Mouse (Mus musculus): Measurements from ENCODE around the gene Apoa4. TPM values are rescaled to one million over a fixed set of nuclear protein-coding genes. Genes with fewer than 3 reads are reported as not detected.

Apoa4 gene
- total RNA-seq, 4 experiments from 2014 or later, result not detected

DNA sequence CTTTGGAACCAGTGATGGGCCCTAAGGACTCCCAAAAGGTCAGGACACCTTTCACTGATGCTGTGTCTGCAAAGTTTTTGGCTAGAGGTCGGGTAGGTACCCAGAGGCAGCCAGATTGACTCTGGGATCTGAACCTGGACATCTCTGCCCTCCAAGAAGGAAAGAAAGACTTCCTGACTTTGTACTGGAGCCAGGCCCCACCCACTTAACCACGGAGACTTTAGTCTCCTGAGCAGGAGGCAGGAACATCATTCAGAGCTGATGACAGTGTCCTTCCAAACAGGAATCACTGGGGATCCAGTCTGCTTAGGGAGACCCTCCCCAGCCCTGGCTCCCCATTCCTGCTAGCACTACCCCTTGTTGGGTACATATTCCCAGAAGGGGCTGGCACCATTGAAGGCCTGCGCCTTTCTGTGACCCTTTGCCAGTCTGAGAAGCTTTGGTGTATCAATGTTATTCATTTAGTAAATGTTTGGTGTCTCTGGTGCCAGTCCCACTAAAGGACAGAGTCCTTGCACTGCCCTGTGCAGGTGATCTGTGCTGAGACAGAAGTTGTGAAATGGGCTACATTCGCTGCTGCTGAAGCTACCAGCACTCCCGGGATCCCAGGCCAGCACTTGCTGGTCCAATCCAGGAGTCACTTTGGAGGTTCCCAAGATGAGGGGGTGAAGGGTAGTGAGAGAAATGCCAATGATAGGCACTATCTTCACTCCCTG, 15.4 kb upstream of the Apoa4 start:
- no peak for DNase-seq (ENCODE audit: low spot score in 2 of 2)

GRCm38 (mm10) chr9:46227064-46227614, 13.4 kb upstream of the Apoa4 start:
- DNase-seq (ENCODE audit: low spot score in 2 of 2), result no peak

DNA sequence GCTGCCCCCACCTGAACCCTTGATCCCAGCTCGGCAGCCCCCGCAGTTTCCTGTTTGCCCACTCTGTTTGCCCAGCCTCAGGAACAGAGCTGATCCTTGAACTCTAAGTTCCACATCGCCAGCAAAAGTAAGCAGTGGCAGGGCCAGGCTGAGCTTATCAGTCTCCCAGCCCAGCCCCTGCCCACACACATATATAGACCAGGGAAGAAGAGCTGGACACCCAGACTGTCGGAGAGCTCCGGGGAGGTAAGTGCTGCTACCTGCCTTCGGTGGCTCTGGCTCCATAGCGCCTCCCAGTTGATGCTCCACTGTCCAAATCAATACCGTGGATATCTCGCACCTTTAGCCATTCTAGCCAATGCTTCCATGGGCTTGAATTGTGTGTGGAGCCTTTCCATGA, 12.0 kb upstream of the Apoa4 start, which contains the start of gene Apoa1:
TSS of gene Apoa1 (plus strand) at position 90 of the 400 bp plus-strand sequence.
- DNase-seq (ENCODE audit: low spot score in 2 of 2), result no peak

- peak; percentile 85 to 92 for DNase-seq (ENCODE audit: low spot score in 2 of 2)
Measured at GRCm38 (mm10) chr9:46229573-46230449, 10.7 kb upstream of the Apoa4 start.

DNA sequence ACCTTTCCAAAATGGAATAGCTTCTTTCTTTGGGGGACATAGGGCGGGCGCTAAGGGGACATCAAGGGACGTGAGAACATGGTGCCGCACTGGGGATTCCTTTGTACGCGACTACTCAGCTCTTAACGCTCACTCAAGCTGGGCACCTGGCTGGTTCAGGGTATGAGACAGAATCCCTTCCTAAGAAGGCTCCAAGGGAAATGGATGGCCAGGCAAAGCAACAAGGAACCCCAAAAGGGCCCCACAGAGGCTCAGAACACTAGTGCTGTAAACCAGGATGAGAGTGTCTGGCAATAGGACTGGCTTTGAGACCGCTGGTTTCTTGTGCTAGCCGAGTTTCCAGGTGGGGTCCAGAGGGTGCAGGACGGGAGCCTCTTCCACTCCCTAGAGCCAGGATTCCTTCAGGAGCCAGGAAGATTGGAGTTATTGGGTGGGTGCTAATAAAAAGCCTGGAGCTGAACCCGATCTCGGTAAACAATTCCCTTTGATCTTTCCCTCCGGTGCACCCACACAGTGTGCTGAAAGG, 10.0 kb upstream of the Apoa4 start:
- no peak for DNase-seq (ENCODE audit: low spot score in 2 of 2)

DNA sequence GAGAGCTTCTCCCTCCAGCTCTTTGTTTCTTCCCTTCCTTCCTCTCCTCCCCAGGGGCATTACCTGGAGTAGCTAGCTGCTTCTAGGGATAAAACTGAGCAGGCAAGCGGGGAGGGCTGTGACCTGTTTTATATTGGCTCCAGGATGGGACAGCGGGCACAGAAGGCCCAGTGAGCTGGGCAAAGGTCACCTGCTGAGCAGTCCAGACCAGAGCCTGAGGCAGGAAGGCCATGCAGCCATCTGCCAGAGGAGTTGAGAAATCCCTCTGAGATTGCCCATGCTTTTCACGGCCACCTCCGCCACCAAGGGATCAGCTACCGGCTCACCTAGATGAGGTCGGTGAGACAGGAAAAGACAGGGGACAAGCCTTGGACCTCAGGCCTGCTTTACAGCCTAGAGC, 5.3 kb upstream of the Apoa4 start:
- DNase-seq (ENCODE audit: low spot score in 2 of 2), result no peak

DNA sequence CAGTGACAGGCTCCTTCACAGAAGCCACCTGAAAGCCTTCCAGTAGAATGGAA, 5.1 kb upstream of the Apoa4 start, which contains the start of gene Apoc3:
TSS of gene Apoc3 (minus strand) at position 41 of the 53 bp plus-strand sequence.
- DNase-seq (ENCODE audit: low spot score in 2 of 2), result no peak

DNA sequence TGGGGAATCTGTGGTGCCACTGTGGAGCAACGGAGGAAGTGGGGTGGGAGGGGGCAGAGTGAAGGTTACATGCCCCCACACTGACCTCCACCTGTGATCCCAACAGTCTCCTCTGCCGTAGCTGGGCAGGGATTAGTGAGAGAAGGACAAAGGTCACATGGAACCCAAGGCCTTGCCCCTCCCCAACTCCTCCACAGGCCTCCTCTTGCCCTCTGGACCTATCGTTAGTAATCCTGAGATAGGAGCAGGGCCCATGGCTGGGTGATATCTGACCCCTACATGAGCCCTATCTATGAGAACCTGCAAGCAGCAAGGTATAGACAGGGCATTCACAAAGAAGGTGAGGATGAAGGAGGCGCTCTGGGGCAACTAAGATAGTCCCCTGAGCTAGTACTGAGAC, 4.8 kb upstream of the Apoa4 start:
- no peak for DNase-seq (ENCODE audit: low spot score in 2 of 2)

GRCm38 (mm10) chr9:46238850-46239249, 1.6 kb upstream of the Apoa4 start:
- DNase-seq (ENCODE audit: low spot score in 2 of 2), result no peak

DNA sequence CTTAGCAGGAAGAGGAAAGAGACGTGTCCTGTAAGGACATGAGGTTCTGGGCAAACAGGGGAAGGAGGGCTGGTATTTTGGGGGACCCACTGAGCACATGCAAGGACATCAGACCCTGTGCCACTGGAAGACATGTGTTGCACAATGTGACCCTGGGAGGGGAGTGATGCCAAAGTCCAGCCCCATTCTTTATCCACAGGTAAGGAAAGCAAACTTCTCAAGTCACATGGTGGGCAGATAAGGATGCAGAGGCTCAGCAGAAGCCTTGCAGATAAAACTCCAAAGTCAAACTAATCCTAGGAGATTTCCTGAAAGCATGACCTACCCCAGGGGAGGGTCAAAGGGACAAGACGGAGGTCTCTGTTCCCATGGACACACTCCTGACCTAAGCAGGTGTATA, 1.3 kb downstream of the Apoa4 start:
- DNase-seq (ENCODE audit: low spot score in 2 of 2), result no peak

GRCm38 (mm10) chr9:46243122-46243521, 2.6 kb downstream of the Apoa4 start:
- DNase-seq (ENCODE audit: low spot score in 2 of 2), result no peak

GRCm38 (mm10) chr9:46243584-46243983, 3.1 kb downstream of the Apoa4 start:
- DNase-seq (ENCODE audit: low spot score in 2 of 2), result no peak

DNA sequence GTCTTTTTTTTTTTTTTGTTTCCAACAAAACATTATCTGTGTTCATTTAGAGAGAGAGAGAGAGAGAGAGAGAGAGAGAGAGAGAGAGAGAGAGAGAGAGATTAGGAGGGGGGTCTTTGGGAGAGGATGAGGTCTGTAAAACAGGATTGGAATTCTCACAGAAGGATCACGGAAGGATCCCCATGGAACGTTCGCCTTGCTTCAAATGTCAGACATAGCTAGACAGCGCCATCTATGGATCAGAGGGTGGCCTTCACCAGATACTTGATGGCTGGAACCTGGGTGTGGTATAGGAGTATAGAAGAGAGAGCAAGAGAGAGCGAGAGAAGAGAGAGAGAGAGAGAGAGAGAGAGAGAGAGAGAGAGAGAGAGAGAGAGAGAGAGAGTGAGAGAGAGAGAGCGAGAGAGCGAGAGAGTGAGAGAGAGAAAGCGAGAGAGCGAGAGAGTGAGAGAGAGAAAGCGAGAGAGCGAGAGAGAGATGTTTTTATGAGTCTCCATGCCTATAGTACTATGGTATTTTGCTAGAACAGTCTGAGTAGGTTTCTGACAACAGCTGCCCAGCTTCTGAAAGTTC, 6.3 kb downstream of the Apoa4 start:
- DNase-seq (ENCODE audit: low spot score in 2 of 2), result peak in 1 of 2 experiments; percentile 75

- DNase-seq (ENCODE audit: low spot score in 2 of 2), result no peak
Measured at GRCm38 (mm10) chr9:46256177-46256576, 15.7 kb downstream of the Apoa4 start.

- no peak for DNase-seq (ENCODE audit: low spot score in 2 of 2)
Measured at GRCm38 (mm10) chr9:46256658-46257385, 16.3 kb downstream of the Apoa4 start.

- DNase-seq (ENCODE audit: low spot score in 2 of 2), result no peak
Measured at GRCm38 (mm10) chr9:46257546-46257945, 17.1 kb downstream of the Apoa4 start.

DNA sequence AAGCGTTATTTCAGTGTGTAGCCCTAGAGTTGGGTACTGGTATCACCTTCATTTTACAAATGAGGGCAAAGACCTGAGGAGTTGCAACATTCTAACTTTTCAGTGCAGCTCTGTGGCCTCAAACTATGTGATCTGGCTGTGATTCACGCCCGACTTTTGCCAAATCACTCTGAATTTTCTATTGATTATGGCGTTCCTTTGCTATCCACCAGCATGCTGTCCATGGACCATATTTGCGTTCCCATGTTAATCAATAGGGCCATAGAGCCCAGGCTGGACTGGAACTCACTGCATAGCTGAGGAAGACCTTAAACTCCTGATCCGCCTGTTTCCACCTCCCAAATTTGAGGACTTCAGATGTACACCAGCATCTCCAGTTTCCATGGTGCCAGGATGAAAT, 18.6 kb downstream of the Apoa4 start:
- DNase-seq (ENCODE audit: low spot score in 2 of 2), result no peak

- no peak for DNase-seq (ENCODE audit: low spot score in 2 of 2)
Measured at GRCm38 (mm10) chr9:46261131-46261530, 20.6 kb downstream of the Apoa4 start.

GRCm38 (mm10) chr9:46268343-46268873, 27.9 kb downstream of the Apoa4 start, which contains the start of gene Apoa5:
Apoa5 (plus strand) TSS chr9:46268633.
- DNase-seq (ENCODE audit: low spot score in 2 of 2), result no peak

DNA sequence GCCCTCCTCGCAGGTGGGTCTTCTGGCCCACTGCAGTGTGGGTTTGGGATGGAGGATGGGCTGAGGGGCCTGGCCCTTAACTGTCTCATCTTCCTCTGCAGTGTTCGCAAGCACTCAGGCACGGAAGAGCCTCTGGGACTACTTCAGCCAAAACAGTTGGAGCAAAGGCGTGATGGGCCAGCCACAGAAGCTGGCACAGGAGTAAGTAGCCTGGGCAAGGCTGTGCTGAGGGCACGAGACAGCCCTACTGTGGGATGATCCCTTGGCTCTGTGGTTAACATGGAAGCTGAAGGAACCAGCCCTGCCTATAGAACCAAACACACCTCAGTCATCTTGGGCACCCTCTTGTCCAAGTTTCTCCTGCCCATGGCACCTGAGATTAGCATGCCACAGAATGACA, 28.6 kb downstream of the Apoa4 start:
- DNase-seq (ENCODE audit: low spot score in 2 of 2), result no peak

DNA sequence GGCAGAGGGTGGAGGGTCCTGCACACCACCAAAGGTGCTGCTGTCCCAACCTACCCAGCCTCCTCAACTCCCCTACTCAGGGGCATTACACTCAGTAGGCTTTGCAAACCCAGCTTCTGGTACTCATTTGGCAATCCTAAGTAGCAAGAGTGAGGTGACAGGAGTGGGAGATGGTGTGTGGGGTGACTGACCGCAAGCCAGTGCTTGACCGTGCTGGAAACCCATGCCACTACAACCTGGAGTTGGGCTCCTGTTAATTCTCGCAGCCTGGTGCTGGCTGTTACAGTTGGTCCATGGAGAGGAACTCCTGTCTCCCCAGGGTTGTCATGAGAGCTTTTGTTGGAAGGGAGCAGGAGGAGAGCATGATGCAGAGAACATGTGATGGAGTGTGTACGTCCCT, 30.3 kb downstream of the Apoa4 start:
- DNase-seq (ENCODE audit: low spot score in 2 of 2), result no peak
